Mouse (Mus musculus) MEL (cell line): Measurements from ENCODE around the gene Hspa12b. TPM values are rescaled to one million over a fixed set of nuclear protein-coding genes. Genes with fewer than 3 reads are reported as not detected.

Experiments
- DNase-seq: peaks from one replicate; pipeline ENCODE4 v3.0.0; 2011; ENCODE audit warnings: low read depth, low spot score
- H3K27ac ChIP-seq: 2 replicates; pipeline ENCODE4 v1.5.1; 2012; ENCODE audit warnings: low read depth, mild to moderate bottlenecking, control low read depth, low read length, moderate library complexity; ENCODE audit not compliant: control insufficient read depth
- H3K27me3 ChIP-seq, 2 experiments: fragments of 150-350 bp in 1 of 2; sonication (generic) in 1 of 2; 2 replicates each; pipeline ENCODE4 v1.6.1; 2012; ENCODE audit warnings: low read length in 2 of 2, mild to moderate bottlenecking in 2 of 2, improper control_type of control experiment in 1 of 2, moderate library complexity in 1 of 2; ENCODE audit not compliant: insufficient read depth in 2 of 2, control insufficient read depth in 1 of 2
- H3K36me3 ChIP-seq, 2 experiments: 2 replicates each; pipeline ENCODE4 v1.6.1; 2012 to 2014; ENCODE audit warnings: low read length in 2 of 2, improper control_type of control experiment in 1 of 2, inconsistent platforms in 1 of 2, mild to moderate bottlenecking in 1 of 2; ENCODE audit not compliant: insufficient read depth in 2 of 2, control insufficient read depth in 1 of 2
- H3K4me1 ChIP-seq, 2 experiments: fragments of 150-350 bp in 1 of 2; sonication (generic) in 1 of 2; 2 replicates each; pipeline ENCODE4 v1.6.1; 2012; ENCODE audit warnings: low read length in 2 of 2, improper control_type of control experiment in 1 of 2, mild to moderate bottlenecking in 1 of 2; ENCODE audit not compliant: insufficient read depth in 2 of 2, control insufficient read depth in 1 of 2
- H3K4me3 ChIP-seq, 2 experiments: fragments of 150-350 bp in 1 of 2; sonication (generic) in 1 of 2; 2 replicates each; pipeline ENCODE4 v1.5.1; 2012; ENCODE audit warnings: low read depth in 2 of 2, low read length in 2 of 2, mild to moderate bottlenecking in 2 of 2, moderate library complexity in 2 of 2, control low read depth in 1 of 2, improper control_type of control experiment in 1 of 2; ENCODE audit not compliant: control insufficient read depth in 1 of 2, insufficient read depth in 1 of 2
- H3K79me2 ChIP-seq: 2 replicates; pipeline ENCODE4 v1.6.1; 2012; ENCODE audit warnings: mild to moderate bottlenecking, low read length, moderate library complexity; ENCODE audit not compliant: control insufficient read depth, poor library complexity, insufficient read depth
- H3K9ac ChIP-seq: 2 replicates; pipeline ENCODE4 v1.6.1; 2012; ENCODE audit warnings: low read depth, mild to moderate bottlenecking, control low read depth, low read length, moderate library complexity; ENCODE audit not compliant: control insufficient read depth, poor library complexity, severe bottlenecking
- H3K9me3 ChIP-seq: fragments of 150-350 bp; sonication (generic); replicated peaks from 2 replicates; pipeline ENCODE4 v1.6.1; 2012; ENCODE audit warnings: mild to moderate bottlenecking, low read length, improper control_type of control experiment, moderate library complexity; ENCODE audit not compliant: insufficient read depth
- CHD2 ChIP-seq: IDR thresholded peaks from 2 replicates; pipeline ENCODE4 v1.6.1; 2011; ENCODE audit warnings: low read length, improper control_type of control experiment
- CTCF ChIP-seq, 3 experiments: IDR thresholded peaks in 2 of 3; conservative IDR thresholded peaks in 1 of 3; 2 replicates each; pipeline ENCODE4 v1.5.1; 2011 to 2012; ENCODE audit warnings: low read length in 3 of 3, low read depth in 2 of 3, mild to moderate bottlenecking in 2 of 3, improper control_type of control experiment in 1 of 3, inconsistent platforms in 1 of 3, mixed read lengths in 1 of 3, moderate library complexity in 1 of 3; ENCODE audit not compliant: control insufficient read depth in 1 of 3, insufficient read depth in 1 of 3, poor library complexity in 1 of 3, severe bottlenecking in 1 of 3
- E2F4 ChIP-seq: IDR thresholded peaks from 2 replicates; pipeline ENCODE4 v1.6.1; 2011; ENCODE audit warnings: low read depth, low read length, improper control_type of control experiment, borderline replicate concordance
- ELF1 ChIP-seq: IDR thresholded peaks from 2 replicates; pipeline ENCODE4 v1.6.1; 2014; ENCODE audit warnings: low read depth, mild to moderate bottlenecking, inconsistent platforms, low read length, improper control_type of control experiment, moderate library complexity
- EP300 ChIP-seq, 2 experiments: IDR thresholded peaks; 2 replicates each; pipeline ENCODE4 v1.6.1; 2011; ENCODE audit warnings: improper control_type of control experiment in 2 of 2, low read length in 2 of 2, low read depth in 1 of 2, mild to moderate bottlenecking in 1 of 2
- ETS1 ChIP-seq: IDR thresholded peaks from 2 replicates; pipeline ENCODE4 v1.6.1; 2012; ENCODE audit warnings: low read depth, mild to moderate bottlenecking, inconsistent platforms, low read length, improper control_type of control experiment, moderate library complexity
- GABPA ChIP-seq: IDR thresholded peaks from 2 replicates; pipeline ENCODE4 v1.6.1; 2012; ENCODE audit warnings: low read depth, mild to moderate bottlenecking, inconsistent platforms, low read length, improper control_type of control experiment, moderate library complexity
- GATA1 ChIP-seq: IDR thresholded peaks from 2 replicates; pipeline ENCODE4 v1.6.1; 2011; ENCODE audit warnings: low read depth, low read length, improper control_type of control experiment
- HCFC1 ChIP-seq: IDR thresholded peaks from 2 replicates; pipeline ENCODE4 v1.6.1; 2012; ENCODE audit warnings: low read depth, mild to moderate bottlenecking, inconsistent platforms, low read length, improper control_type of control experiment, moderate library complexity
- MAFK ChIP-seq: IDR thresholded peaks from 2 replicates; pipeline ENCODE4 v1.6.1; 2011; ENCODE audit warnings: low read depth, mild to moderate bottlenecking, low read length, improper control_type of control experiment, borderline replicate concordance
- MAX ChIP-seq: IDR thresholded peaks from 2 replicates; pipeline ENCODE4 v1.6.1; 2011; ENCODE audit warnings: low read length, improper control_type of control experiment
- MEF2A ChIP-seq: IDR thresholded peaks from 2 replicates; pipeline ENCODE4 v1.6.1; 2014; ENCODE audit warnings: low read depth, mild to moderate bottlenecking, inconsistent platforms, low read length, improper control_type of control experiment; ENCODE audit not compliant: poor library complexity, insufficient replicate concordance, severe bottlenecking; ENCODE audit errors: extremely low read depth
- MXI1 ChIP-seq: IDR thresholded peaks from 2 replicates; pipeline ENCODE4 v1.6.1; 2011; ENCODE audit warnings: mild to moderate bottlenecking, low read depth, low read length, improper control_type of control experiment
- NELFE ChIP-seq: IDR thresholded peaks from 2 replicates; pipeline ENCODE4 v1.6.1; 2011; ENCODE audit warnings: low read depth, low read length, improper control_type of control experiment
- RCOR1 ChIP-seq: IDR thresholded peaks from 2 replicates; pipeline ENCODE4 v1.6.1; 2012; ENCODE audit warnings: low read depth, mild to moderate bottlenecking, inconsistent platforms, low read length, improper control_type of control experiment
- SIN3A ChIP-seq: IDR thresholded peaks from 2 replicates; pipeline ENCODE4 v1.6.1; 2012; ENCODE audit warnings: low read length, improper control_type of control experiment, inconsistent platforms
- TAL1 ChIP-seq: IDR thresholded peaks from 2 replicates; pipeline ENCODE4 v1.6.1; 2012; ENCODE audit warnings: mild to moderate bottlenecking, inconsistent platforms, low read length, moderate library complexity, mixed read lengths
- TCF12 ChIP-seq: IDR thresholded peaks from 2 replicates; pipeline ENCODE4 v1.6.1; 2014; ENCODE audit warnings: low read depth, mild to moderate bottlenecking, inconsistent platforms, low read length, improper control_type of control experiment, moderate library complexity
- USF2 ChIP-seq, 2 experiments: IDR thresholded peaks; 2 replicates each; pipeline ENCODE4 v1.6.1; 2011 to 2012; ENCODE audit warnings: improper control_type of control experiment in 2 of 2, low read length in 2 of 2, borderline replicate concordance in 1 of 2, inconsistent platforms in 1 of 2, low read depth in 1 of 2, mild to moderate bottlenecking in 1 of 2; ENCODE audit not compliant: insufficient read depth in 1 of 2
- ZC3H11A ChIP-seq: IDR thresholded peaks from 2 replicates; pipeline ENCODE4 v1.6.1; 2012; ENCODE audit warnings: low read depth, mild to moderate bottlenecking, inconsistent platforms, low read length, improper control_type of control experiment
- ZKSCAN1 ChIP-seq: IDR thresholded peaks from 2 replicates; pipeline ENCODE4 v1.6.1; 2012; ENCODE audit warnings: low read depth, mild to moderate bottlenecking, inconsistent platforms, low read length, improper control_type of control experiment, moderate library complexity
- ZMIZ1 ChIP-seq: IDR thresholded peaks from 2 replicates; pipeline ENCODE4 v1.6.1; 2012; ENCODE audit warnings: low read depth, mild to moderate bottlenecking, inconsistent platforms, low read length, improper control_type of control experiment, moderate library complexity
- ZNF384 ChIP-seq: IDR thresholded peaks from 2 replicates; pipeline ENCODE4 v1.6.1; 2012; ENCODE audit warnings: low read depth, mild to moderate bottlenecking, inconsistent platforms, low read length, improper control_type of control experiment
- polyA plus RNA-seq, 2 experiments: library from polyadenylated mRNA; stranded (reverse) in 1 of 2; unstranded in 1 of 2; fragments of >175 nt in 1 of 2; fragments of >200 nt in 1 of 2; gene quantifications; 2 replicates each; pipeline versions ENCODE4 v1.2.1 to v1.2.4; 2012; ENCODE audit warnings: low replicate concordance in 2 of 2, low read depth in 1 of 2; ENCODE audit not compliant: insufficient read length in 2 of 2, insufficient read depth in 1 of 2, missing spikeins in 1 of 2
- total RNA-seq: library from RNA; depleted of rRNA; stranded (reverse); fragments of 300-350 nt; gene quantifications from 2 replicates; pipeline ENCODE4 v1.2.3, GENCODE M21; 2012; rRNA removed

Gene Hspa12b
- total RNA-seq (0.04 and 0.07 TPM in 2 replicates), polyA plus RNA-seq (1 to 10 TPM in 1 of 2 experiments, not detected in 1; 1.2 TPM)

DNA sequence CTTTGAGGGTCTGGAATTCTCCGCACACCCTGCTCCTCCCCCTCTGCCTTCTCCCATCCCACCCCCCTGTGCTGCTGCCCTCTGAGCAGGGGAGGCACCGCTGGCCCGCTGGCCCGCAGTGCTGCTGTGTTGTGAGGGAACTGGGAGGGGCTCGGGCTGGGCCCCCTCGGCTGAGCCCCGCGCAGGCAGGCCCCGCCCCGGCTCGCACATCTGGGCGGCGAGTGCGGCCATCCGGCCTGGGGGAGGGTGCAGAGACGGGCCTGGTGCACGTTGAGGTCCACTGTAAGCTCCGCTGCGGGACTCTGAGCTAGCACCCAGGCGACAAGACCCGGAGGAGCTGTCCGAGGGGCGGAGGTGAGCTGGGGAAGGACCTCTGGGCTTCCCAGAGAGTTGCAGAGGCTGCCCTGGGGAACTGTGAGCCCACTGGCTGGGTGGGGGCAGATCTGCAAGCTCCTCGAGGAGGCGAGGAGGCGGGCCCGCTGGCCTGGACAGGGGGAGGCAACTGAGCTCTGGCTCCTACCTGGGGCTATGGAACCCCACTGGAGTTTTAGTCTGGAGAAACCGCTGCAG lies at the start of gene Hspa12b:
Gene Hspa12b, plus strand, starts transcription at position 120 of the 570 bp plus-strand sequence.
- H3K79me2 ChIP-seq: no peaks in the 10 kb centered on the region
- no peak for TF ChIP-seq NELFE
- no peak for TF ChIP-seq MEF2A
- no peak for TF ChIP-seq CHD2
- no peak for TF ChIP-seq CTCF (IDR thresholded peaks at IDR 0.05 in 2 of 3, conservative IDR thresholded peaks at IDR 0.05 in 1 of 3; ENCODE audit: control insufficient read depth in 1 of 3, insufficient read depth in 1 of 3, low read depth in 2 of 3, low read length in 3 of 3, poor library complexity in 1 of 3, severe bottlenecking in 1 of 3)
- TF ChIP-seq SIN3A: no peak
- TF ChIP-seq E2F4: no peak
- no peak for TF ChIP-seq GATA1
- TF ChIP-seq ETS1: no peak
- TF ChIP-seq GABPA: no peak
- no peak for TF ChIP-seq USF2 (IDR thresholded peaks at IDR 0.05; ENCODE audit: borderline replicate concordance in 1 of 2, insufficient read depth in 1 of 2, low read depth in 1 of 2, low read length in 2 of 2)
- no peak for TF ChIP-seq ELF1
- TF ChIP-seq TCF12: no peak
- no peak for DNase-seq
- peaks cover 0 to 2% of the 10 kb centered on the region in 2 experiments; a peak in 3 of 4 replicates for H3K27me3 ChIP-seq
- peaks cover 0 to 2% of the 10 kb centered on the region in 2 experiments; a peak in 1 of 4 replicates for H3K36me3 ChIP-seq
- H3K9me3 ChIP-seq: no peaks in the 10 kb centered on the region
- peaks cover 5 to 9% of the 10 kb centered on the region in 2 experiments for H3K4me1 ChIP-seq
- no peak within 1 kb of the TSS for H3K9ac ChIP-seq
- H3K4me3 ChIP-seq: no peak within 1 kb of the TSS
- no peak within 1 kb of the TSS for H3K27ac ChIP-seq

- Histone ChIP-seq H3K4me1 (no peaks in the 10 kb centered on the region; a peak in 1 of 4 replicates), H3K79me2 (no peaks in the 10 kb centered on the region), H3K27ac (no peak overlapping the region), H3K9ac (no peak overlapping the region), H3K9me3 (no peaks in the 10 kb centered on the region), H3K36me3 (no peaks in the 10 kb centered on the region), H3K4me3 (no peak overlapping the region), H3K27me3 (peaks cover 4% of the 10 kb centered on the region in 2 experiments; a peak in 3 of 4 replicates)
- peak; percentile 64 for DNase-seq
- TF ChIP-seq NELFE (no peak), ZMIZ1 (no peak), GABPA (no peak), ZKSCAN1 (no peak), GATA1 (peak; percentile 50), EP300 (IDR thresholded peaks at IDR 0.05; ENCODE audit: low read depth in 1 of 2, low read length in 2 of 2) (peak; percentile 23 to 30; a peak in 2 of 4 replicates), USF2 (IDR thresholded peaks at IDR 0.05; ENCODE audit: borderline replicate concordance in 1 of 2, insufficient read depth in 1 of 2, low read depth in 1 of 2, low read length in 2 of 2) (no peak), ZNF384 (no peak), TAL1 (peak; percentile 52), CTCF (IDR thresholded peaks at IDR 0.05 in 2 of 3, conservative IDR thresholded peaks at IDR 0.05 in 1 of 3; ENCODE audit: control insufficient read depth in 1 of 3, insufficient read depth in 1 of 3, low read depth in 2 of 3, low read length in 3 of 3, poor library complexity in 1 of 3, severe bottlenecking in 1 of 3) (no peak), HCFC1 (no peak), MAX (no peak), MAFK (no peak), ETS1 (no peak), ZC3H11A (no peak), RCOR1 (peak; percentile 48), SIN3A (no peak), MXI1 (no peak)
Observed at GRCm38 (mm10) chr2:131080507-131080906, 46.6 kb upstream of the Hspa12b start.
